Mouse (Mus musculus): Measurements from ENCODE around the gene Usp49. TPM values are rescaled to one million over a fixed set of nuclear protein-coding genes. Genes with fewer than 3 reads are reported as not detected.

Usp49 gene
- total RNA-seq, 2 experiments from 2014 or later = 27.6 to 36.5 TPM

DNA sequence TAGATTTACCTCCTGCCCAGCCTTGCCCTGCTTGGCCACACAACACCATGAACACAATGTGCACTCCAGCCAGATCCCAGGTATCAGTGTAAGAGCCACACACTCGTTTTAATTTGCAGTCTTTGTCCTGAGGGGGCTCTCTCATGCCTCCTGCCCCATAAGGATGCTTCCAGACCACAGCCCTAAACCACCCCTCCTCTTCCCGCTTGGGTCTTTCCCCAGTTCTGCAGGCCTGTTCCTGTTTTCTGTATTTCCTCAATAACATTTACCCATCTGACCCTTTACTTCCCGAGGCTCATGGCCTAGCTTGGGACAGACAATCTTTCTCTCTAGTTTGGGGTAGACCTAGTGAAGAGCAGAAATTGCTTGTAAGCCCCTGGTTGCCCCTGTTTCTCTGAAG lies 84.5 kb downstream of the Usp49 start:
- no peak for ATAC-seq (replicated peaks; ENCODE audit: low FRiP score, poor library complexity, severe bottlenecking)

DNA sequence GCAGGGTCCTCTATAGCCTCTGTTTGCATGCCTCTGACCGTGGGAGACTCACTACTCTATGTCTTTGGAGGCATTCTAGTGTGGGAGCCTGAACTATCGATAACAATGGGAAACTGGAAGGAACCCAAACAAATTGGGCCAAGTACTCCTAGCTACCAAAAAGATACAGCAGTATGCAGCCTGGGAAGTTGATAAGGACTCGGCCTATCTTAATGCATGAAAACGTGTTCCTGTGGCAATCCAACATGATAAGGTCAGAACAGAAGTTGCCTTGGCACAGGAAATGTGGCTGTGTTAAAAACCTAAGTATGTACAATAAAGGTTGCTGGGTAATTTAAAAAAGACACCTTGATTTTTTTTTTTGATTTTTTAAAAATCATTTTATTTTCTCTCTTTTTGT lies 90.7 kb downstream of the Usp49 start:
- ATAC-seq (replicated peaks; ENCODE audit: low FRiP score, poor library complexity, severe bottlenecking) = no peak

DNA sequence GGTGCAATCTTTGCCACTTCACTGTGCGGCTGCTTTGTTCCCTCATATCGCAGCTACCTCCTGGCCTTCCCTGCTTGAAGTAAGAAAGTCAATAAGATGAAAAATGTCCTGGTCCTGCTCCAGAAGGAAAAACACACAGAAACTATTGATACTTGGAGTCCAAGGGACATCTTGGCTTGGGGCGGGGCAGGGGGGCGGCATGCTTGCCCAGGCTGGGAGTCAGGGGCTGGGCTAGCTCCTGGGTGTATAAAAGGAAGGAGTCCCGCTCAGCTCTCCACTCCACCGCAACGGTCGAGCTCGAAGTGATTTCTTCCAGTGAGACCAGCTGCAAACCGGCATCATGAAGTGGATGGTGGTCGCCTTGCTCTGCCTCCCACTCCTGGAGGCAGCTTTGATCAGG lies 96.1 kb downstream of the Usp49 start, which contains the start of gene Pgc:
Pgc (plus strand) TSS at position 277 of the 400 bp plus-strand sequence.
- ATAC-seq (replicated peaks; ENCODE audit: low FRiP score, poor library complexity, severe bottlenecking) = no peak

DNA sequence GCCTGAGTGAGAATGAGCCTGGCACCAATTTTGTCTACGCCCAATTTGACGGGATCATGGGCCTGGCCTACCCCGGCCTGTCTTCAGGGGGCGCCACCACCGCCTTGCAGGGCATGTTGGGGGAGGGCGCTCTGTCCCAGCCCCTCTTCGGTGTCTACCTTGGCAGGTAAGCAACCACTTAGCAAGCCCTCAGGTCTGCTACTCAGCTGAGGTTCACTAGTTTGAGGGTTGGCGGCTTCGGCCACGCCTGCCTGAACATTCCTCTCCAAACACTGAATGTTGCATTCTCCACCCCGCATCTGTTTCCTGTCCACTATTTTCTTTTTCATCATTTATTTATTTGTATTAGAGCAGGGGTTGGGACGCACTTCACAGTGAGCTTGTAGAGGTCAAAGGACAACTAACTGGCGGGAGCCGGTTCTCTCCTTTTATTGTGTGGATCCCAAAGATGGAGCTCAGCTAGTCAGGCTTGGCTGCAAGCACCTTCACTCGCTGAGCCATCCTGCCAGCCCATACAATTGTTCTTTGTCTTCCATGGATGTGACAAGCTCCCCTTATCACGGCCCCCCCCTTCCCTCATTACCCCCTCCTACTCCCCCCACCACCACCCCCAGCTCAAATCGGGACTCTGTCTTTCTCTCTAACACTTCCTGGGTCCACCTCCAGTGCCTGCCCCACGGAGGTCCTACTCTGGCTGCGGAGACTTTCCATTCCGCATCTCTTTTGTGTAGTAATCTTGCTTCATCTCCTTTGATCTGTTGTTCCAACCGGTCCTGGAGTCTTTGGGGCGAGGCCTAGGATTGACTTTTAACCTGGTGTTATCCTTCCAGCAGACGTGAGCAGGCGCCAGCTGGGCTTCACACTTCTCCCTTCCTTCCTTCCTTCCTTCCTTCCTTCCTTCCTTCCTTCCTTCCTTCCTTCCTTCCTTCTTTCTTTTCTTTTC lies 100.4 kb downstream of the Usp49 start:
- ATAC-seq (replicated peaks; ENCODE audit: low FRiP score, poor library complexity, severe bottlenecking) = no peak

DNA sequence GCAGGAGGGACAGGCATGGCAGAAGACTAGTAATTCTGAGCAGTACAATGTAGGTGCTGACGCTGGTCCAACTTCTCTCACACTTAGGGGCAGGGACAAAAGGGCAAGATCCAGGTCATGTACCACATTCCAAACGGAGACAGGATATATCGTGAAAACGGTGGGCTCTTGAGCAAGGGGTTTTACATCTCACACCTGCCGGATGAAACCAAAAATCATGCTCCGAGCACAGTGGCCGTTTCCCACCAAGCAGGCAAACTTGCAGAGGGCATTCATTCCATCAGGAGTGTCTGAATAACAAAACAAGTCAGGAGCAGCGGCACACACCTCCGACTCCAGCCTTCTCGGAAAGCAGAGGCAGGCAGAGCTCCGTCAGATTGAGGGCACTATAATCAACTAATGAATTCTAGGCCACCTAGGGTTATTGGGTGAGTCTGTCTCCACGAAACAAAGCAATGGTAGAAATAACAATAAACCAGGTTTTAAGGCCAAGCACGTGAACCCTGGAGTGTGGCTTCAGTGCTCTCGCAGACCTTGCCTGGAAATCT lies 105.1 kb downstream of the Usp49 start:
- ATAC-seq (replicated peaks; ENCODE audit: low FRiP score, poor library complexity, severe bottlenecking) = no peak

Other genes with a start within 250 kb of the Usp49 start
- gene Guca1b, start 245.3 kb upstream of the Usp49 start, total RNA-seq (2015; ENCODE audit: low replicate concordance) = not detected in 2 replicates
- gene Guca1b, start 245.3 kb upstream of the Usp49 start, total RNA-seq (2017; ENCODE audit: low replicate concordance) = 0.77 and 1.1 TPM in 2 replicates
- gene Guca1a, start 230.1 kb upstream of the Usp49 start, total RNA-seq (2015; ENCODE audit: low replicate concordance) = not detected in 2 replicates
- not detected in 2 replicates for gene Guca1a, start 230.1 kb upstream of the Usp49 start, total RNA-seq (2017; ENCODE audit: low replicate concordance)
- 0.63 TPM in 1 of 2 replicates, not detected in the other for gene AI661453, start 194.1 kb upstream of the Usp49 start, total RNA-seq (2015; ENCODE audit: low replicate concordance)
- 0.70 TPM in 1 of 2 replicates, not detected in the other for gene AI661453, start 194.1 kb upstream of the Usp49 start, total RNA-seq (2017; ENCODE audit: low replicate concordance)
- not detected in 2 replicates for gene 1700001C19Rik, start 193.3 kb upstream of the Usp49 start, total RNA-seq (2015; ENCODE audit: low replicate concordance)
- not detected in 2 replicates for gene 1700001C19Rik, start 193.3 kb upstream of the Usp49 start, total RNA-seq (2017; ENCODE audit: low replicate concordance)
- gene Taf8, start 128.4 kb upstream of the Usp49 start, total RNA-seq (2015; ENCODE audit: low replicate concordance) = 34.5 and 36.5 TPM in 2 replicates
- 47.1 and 67.9 TPM in 2 replicates for gene Taf8, start 128.4 kb upstream of the Usp49 start, total RNA-seq (2017; ENCODE audit: low replicate concordance)
- gene Ccnd3, start 125.6 kb upstream of the Usp49 start, total RNA-seq (2015; ENCODE audit: low replicate concordance) = 85.3 and 115 TPM in 2 replicates
- 64.3 and 65.9 TPM in 2 replicates for gene Ccnd3, start 125.6 kb upstream of the Usp49 start, total RNA-seq (2017; ENCODE audit: low replicate concordance)
- 1.2 and 2.1 TPM in 2 replicates for gene Bysl, start 19.2 kb upstream of the Usp49 start, total RNA-seq (2015; ENCODE audit: low replicate concordance)
- gene Bysl, start 19.2 kb upstream of the Usp49 start, total RNA-seq (2017; ENCODE audit: low replicate concordance) = 3.2 and 4.3 TPM in 2 replicates
- gene Med20, start 19.1 kb upstream of the Usp49 start, total RNA-seq (2015; ENCODE audit: low replicate concordance) = 10.4 and 19.9 TPM in 2 replicates
- gene Med20, start 19.1 kb upstream of the Usp49 start, total RNA-seq (2017; ENCODE audit: low replicate concordance) = 48.5 and 68.2 TPM in 2 replicates
- 2.5 and 4.8 TPM in 2 replicates for gene Gm20517, start 19.1 kb upstream of the Usp49 start, total RNA-seq (2015; ENCODE audit: low replicate concordance)
- 6.3 and 16.2 TPM in 2 replicates for gene Gm20517, start 19.1 kb upstream of the Usp49 start, total RNA-seq (2017; ENCODE audit: low replicate concordance)
- gene Tomm6, start 57.7 kb downstream of the Usp49 start, total RNA-seq (2015; ENCODE audit: low replicate concordance) = 24.2 and 44.9 TPM in 2 replicates
- gene Tomm6, start 57.7 kb downstream of the Usp49 start, total RNA-seq (2017; ENCODE audit: low replicate concordance) = 9.1 and 10.8 TPM in 2 replicates
- not detected in 2 replicates for gene Frs3, start 58.3 kb downstream of the Usp49 start, total RNA-seq (2015; ENCODE audit: low replicate concordance)
- gene Frs3, start 58.3 kb downstream of the Usp49 start, total RNA-seq (2017; ENCODE audit: low replicate concordance) = not detected in 2 replicates
- not detected in 2 replicates for gene Gm21981, start 63.8 kb downstream of the Usp49 start, total RNA-seq (2015; ENCODE audit: low replicate concordance)
- gene Gm21981, start 63.8 kb downstream of the Usp49 start, total RNA-seq (2017; ENCODE audit: low replicate concordance) = not detected in 2 replicates
- not detected in 2 replicates for gene Prickle4, start 64.0 kb downstream of the Usp49 start, total RNA-seq (2015; ENCODE audit: low replicate concordance)
- gene Prickle4, start 64.0 kb downstream of the Usp49 start, total RNA-seq (2017; ENCODE audit: low replicate concordance) = not detected in 2 replicates
- gene Pgc, start 96.2 kb downstream of the Usp49 start, total RNA-seq (2015; ENCODE audit: low replicate concordance) = not detected in 2 replicates
- gene Pgc, start 96.2 kb downstream of the Usp49 start, total RNA-seq (2017; ENCODE audit: low replicate concordance) = not detected in 2 replicates
- gene Tfeb, start 106.3 kb downstream of the Usp49 start, total RNA-seq (2015; ENCODE audit: low replicate concordance) = 4.6 and 6.7 TPM in 2 replicates
- gene Tfeb, start 106.3 kb downstream of the Usp49 start, total RNA-seq (2017; ENCODE audit: low replicate concordance) = 3.8 and 9.4 TPM in 2 replicates
- gene Mdfi, start 204.0 kb downstream of the Usp49 start, total RNA-seq (2015; ENCODE audit: low replicate concordance) = not detected in 2 replicates
- gene Mdfi, start 204.0 kb downstream of the Usp49 start, total RNA-seq (2017; ENCODE audit: low replicate concordance) = not detected in 2 replicates